Mouse (Mus musculus): ENCODE results near the gene Efr3b. TPM values are rescaled to one million over a fixed set of nuclear protein-coding genes. Genes with fewer than 3 reads are reported as not detected.

The Efr3b gene
- polyA plus RNA-seq, 1 experiment from 2014 or later, result 3.4 TPM

DNA sequence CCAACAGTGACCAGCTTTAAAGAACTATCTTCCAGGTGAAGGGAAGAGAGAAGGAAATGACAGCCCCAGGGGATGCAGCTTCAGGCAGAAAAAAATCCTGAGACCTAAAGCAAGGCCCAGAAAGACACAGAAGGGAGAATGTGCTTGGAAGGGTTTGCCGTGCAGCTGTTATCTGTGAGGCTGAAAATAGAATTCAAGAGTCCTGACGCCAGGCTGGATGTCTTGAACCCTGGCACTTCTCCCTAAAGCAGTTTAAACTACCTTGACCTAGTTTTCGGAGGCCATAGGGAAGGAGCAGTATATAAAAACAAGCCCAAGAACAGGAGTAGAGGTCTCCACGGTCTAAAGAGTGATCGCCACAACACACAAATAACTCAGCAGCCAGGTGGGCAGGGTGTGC, 3.7 kb upstream of the Efr3b start:
- WGBS, result 71% methylated on average over 5 of the region's 5 CpGs
- Histone ChIP-seq H3K27ac (ENCODE audit: low read length) (no peak overlapping the region), H3K27me3 (ENCODE audit: insufficient read depth, low read length) (peaks cover 4% of the 10 kb centered on the region; the same call in 1 of the 2 replicates), H3K4me3 (ENCODE audit: low read length) (no peak overlapping the region), H3K9ac (replicated peaks; ENCODE audit: low read length) (no peak overlapping the region), H3K4me2 (replicated peaks; ENCODE audit: low read depth, low read length) (no peak overlapping the region), H3K4me1 (ENCODE audit: insufficient read depth, low read length) (0 out of 2 replicates have a peak, but pooled peaks cover 9% of the 10 kb centered on the region), H3K36me3 (ENCODE audit: insufficient read depth, low read length) (no peaks in the 10 kb centered on the region), H3K9me3 (ENCODE audit: low read length) (no peaks in the 10 kb centered on the region)
- ATAC-seq (ENCODE audit: low FRiP score, low TSS enrichment), result no peak

DNA sequence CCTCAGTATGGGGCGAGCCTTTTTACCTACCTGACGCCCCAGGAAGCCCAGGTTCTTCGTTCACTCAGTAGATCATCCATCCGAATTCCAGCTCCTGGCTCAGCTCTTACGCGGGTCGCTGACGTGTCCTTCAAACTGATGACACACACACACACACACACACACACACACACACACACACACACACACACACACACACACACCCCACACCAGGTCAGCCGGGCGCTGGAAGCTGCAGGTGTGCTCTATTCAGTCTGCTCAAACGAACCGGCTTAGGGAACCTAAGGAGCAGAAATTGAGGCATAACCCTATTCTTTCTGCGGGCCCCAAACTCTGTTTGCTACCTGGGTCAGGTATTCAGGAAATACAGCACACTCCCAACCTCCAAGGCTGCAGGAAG, 331 bp upstream of the Efr3b start:
- WGBS, result under 1% methylated on average over 13 of the region's 13 CpGs
- Histone ChIP-seq H3K27me3 (ENCODE audit: insufficient read depth, low read length) (peaks cover 11% of the 10 kb centered on the region; the same call in 1 of the 2 replicates), H3K4me1 (ENCODE audit: insufficient read depth, low read length) (0 out of 2 replicates have a peak, but pooled peaks cover 9% of the 10 kb centered on the region), H3K4me3 (ENCODE audit: low read length) (peak overlapping the region; percentile 68), H3K36me3 (ENCODE audit: insufficient read depth, low read length) (no peaks in the 10 kb centered on the region), H3K9ac (replicated peaks; ENCODE audit: low read length) (no peak overlapping the region), H3K9me3 (ENCODE audit: low read length) (no peaks in the 10 kb centered on the region), H3K27ac (ENCODE audit: low read length) (no peak overlapping the region), H3K4me2 (replicated peaks; ENCODE audit: low read depth, low read length) (peak overlapping the region; percentile 98)
- no peak; the same call in 1 of the 2 replicates for ATAC-seq (ENCODE audit: low FRiP score, low TSS enrichment)

DNA sequence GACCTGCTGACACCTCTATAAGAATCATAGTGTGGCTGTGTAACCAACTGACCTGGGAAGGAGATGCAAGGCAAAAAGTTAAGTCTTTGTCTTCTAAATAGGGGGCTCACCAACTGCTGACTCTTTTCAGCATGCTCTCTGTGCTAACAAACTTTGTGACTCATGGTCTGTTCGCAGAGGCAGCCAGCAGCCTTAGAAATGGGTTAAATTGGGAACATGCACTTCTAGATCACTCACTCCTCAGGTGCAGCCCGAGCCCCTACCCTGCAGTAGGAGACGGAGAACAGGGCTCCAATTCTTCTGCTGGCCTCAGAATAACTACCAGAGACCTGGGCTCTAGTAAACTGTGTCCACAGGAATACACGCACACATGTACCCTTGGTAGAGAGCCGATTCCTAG, 1.2 kb downstream of the Efr3b start:
- Histone ChIP-seq H3K9me3 (ENCODE audit: low read length) (no peaks in the 10 kb centered on the region), H3K4me1 (ENCODE audit: insufficient read depth, low read length) (0 out of 2 replicates have a peak, but pooled peaks cover 9% of the 10 kb centered on the region), H3K27ac (ENCODE audit: low read length) (no peak overlapping the region), H3K4me3 (ENCODE audit: low read length) (peak overlapping the region; percentile 68), H3K27me3 (ENCODE audit: insufficient read depth, low read length) (peaks cover 11% of the 10 kb centered on the region; the same call in 1 of the 2 replicates), H3K36me3 (ENCODE audit: insufficient read depth, low read length) (no peaks in the 10 kb centered on the region), H3K4me2 (replicated peaks; ENCODE audit: low read depth, low read length) (peak overlapping the region; percentile 98), H3K9ac (replicated peaks; ENCODE audit: low read length) (no peak overlapping the region)
- 33% methylated on average over 5 of the region's 5 CpGs for WGBS
- no peak for ATAC-seq (ENCODE audit: low FRiP score, low TSS enrichment)

DNA sequence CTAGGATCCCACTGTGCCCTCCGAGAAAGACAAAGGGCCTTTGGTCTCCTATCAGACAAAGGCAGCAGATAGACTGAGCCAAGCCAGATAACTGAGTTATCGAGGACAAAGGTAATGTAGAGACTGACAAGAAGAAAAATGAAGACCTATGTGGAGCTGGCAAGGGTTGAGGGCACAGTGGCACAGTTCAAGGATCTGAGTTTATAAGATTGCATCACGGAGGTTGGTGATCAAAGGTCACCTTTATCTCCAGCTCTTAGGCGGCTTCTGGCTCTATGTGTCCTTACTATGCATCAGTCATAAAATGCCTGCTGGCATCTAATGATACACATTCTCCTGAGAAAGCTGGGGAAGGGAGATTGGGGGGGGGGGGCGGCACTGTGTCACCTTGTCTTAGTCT, 2.6 kb downstream of the Efr3b start:
- Histone ChIP-seq H3K4me2 (replicated peaks; ENCODE audit: low read depth, low read length) (no peak overlapping the region), H3K27me3 (ENCODE audit: insufficient read depth, low read length) (peaks cover 11% of the 10 kb centered on the region; the same call in 1 of the 2 replicates), H3K9ac (replicated peaks; ENCODE audit: low read length) (no peak overlapping the region), H3K36me3 (ENCODE audit: insufficient read depth, low read length) (no peaks in the 10 kb centered on the region), H3K9me3 (ENCODE audit: low read length) (no peaks in the 10 kb centered on the region), H3K4me3 (ENCODE audit: low read length) (no peak overlapping the region), H3K4me1 (ENCODE audit: insufficient read depth, low read length) (0 out of 2 replicates have a peak, but pooled peaks cover 9% of the 10 kb centered on the region), H3K27ac (ENCODE audit: low read length) (no peak overlapping the region)
- WGBS, result 91% methylated on average over 5 of the region's 5 CpGs
- no peak for ATAC-seq (ENCODE audit: low FRiP score, low TSS enrichment)

DNA sequence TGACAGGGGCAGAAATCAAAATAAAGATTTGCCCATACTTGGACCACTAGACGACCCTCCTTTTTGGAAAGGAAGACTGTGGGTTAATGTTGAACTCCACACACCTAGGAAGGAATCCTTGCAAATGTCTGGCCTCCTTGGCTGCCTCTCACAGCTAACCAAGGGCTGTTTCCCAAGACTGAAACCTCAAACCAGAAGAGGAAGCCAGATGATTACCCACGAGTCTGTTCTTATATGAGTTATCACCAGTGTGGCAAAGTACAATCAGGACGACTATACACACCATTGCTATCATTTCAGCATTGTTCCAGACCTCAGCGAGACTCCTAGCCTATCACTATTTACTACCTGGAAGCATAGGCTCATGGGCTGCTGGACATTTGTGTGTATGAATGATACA, 9.7 kb downstream of the Efr3b start:
- H3K27ac ChIP-seq (ENCODE audit: low read length), result no peak overlapping the region
- no peaks in the 10 kb centered on the region for H3K4me1 ChIP-seq (ENCODE audit: insufficient read depth, low read length)
- H3K4me3 ChIP-seq (ENCODE audit: low read length), result no peak overlapping the region
- WGBS, result 74% methylated on average over 4 of the region's 4 CpGs
- no peak overlapping the region for H3K9ac ChIP-seq (replicated peaks; ENCODE audit: low read length)
- H3K27me3 ChIP-seq (ENCODE audit: insufficient read depth, low read length), result no peaks in the 10 kb centered on the region
- ATAC-seq (ENCODE audit: low FRiP score, low TSS enrichment), result no peak
- no peaks in the 10 kb centered on the region for H3K36me3 ChIP-seq (ENCODE audit: insufficient read depth, low read length)
- H3K4me2 ChIP-seq (replicated peaks; ENCODE audit: low read depth, low read length), result no peak overlapping the region
- H3K9me3 ChIP-seq (ENCODE audit: low read length), result no peaks in the 10 kb centered on the region

DNA sequence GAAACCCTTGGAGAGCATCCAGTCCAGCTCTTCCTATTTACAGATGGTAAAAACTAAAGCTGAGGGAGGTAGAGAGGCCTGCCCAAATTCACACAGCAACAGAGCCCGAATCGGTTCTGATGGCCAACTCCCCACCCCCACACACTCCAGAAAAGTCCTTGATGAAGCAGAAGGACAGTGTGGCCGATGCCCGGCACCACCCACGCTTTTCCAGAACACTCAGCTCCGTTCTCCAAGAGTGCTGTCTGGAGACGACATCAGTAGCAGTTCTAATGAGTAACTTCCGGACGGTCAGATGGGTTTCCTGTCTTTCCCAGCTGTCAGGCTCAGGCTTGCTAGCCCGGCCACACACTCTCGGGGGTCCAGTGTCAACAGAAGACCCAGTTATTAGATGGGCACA, 10.2 kb downstream of the Efr3b start:
- Histone ChIP-seq H3K4me1 (ENCODE audit: insufficient read depth, low read length) (no peaks in the 10 kb centered on the region), H3K4me2 (replicated peaks; ENCODE audit: low read depth, low read length) (no peak overlapping the region), H3K27me3 (ENCODE audit: insufficient read depth, low read length) (no peaks in the 10 kb centered on the region), H3K27ac (ENCODE audit: low read length) (no peak overlapping the region), H3K36me3 (ENCODE audit: insufficient read depth, low read length) (no peaks in the 10 kb centered on the region), H3K9me3 (ENCODE audit: low read length) (no peaks in the 10 kb centered on the region), H3K9ac (replicated peaks; ENCODE audit: low read length) (no peak overlapping the region), H3K4me3 (ENCODE audit: low read length) (no peak overlapping the region)
- 63% methylated on average over 11 of the region's 11 CpGs for WGBS
- no peak for ATAC-seq (ENCODE audit: low FRiP score, low TSS enrichment)

DNA sequence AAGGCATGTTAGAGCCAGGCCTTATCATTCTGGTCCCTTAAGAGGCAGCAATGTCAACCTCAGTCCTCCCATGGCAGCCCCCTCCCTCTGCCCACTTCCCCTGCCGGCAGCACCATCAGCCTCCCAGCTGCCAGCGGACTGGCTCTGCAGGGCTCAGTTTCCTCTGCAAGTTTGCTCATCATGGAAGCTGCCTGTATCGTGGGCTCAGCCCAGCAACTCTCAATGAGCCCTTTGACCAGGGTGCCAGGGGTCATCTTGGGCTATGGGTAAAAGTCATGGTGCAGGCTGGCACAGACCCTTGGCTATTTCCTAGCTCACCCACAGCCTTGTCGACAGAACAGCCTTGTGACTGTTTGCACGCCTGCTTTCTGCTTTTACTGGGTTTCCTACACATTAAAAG, 14.4 kb downstream of the Efr3b start:
- no peaks in the 10 kb centered on the region for H3K4me1 ChIP-seq (ENCODE audit: insufficient read depth, low read length)
- no peaks in the 10 kb centered on the region for H3K27me3 ChIP-seq (ENCODE audit: insufficient read depth, low read length)
- no peak overlapping the region for H3K27ac ChIP-seq (ENCODE audit: low read length)
- ATAC-seq (ENCODE audit: low FRiP score, low TSS enrichment), result no peak
- H3K36me3 ChIP-seq (ENCODE audit: insufficient read depth, low read length), result no peaks in the 10 kb centered on the region
- no peak overlapping the region for H3K4me3 ChIP-seq (ENCODE audit: low read length)
- no peak overlapping the region for H3K4me2 ChIP-seq (replicated peaks; ENCODE audit: low read depth, low read length)
- H3K9me3 ChIP-seq (ENCODE audit: low read length), result no peaks in the 10 kb centered on the region
- H3K9ac ChIP-seq (replicated peaks; ENCODE audit: low read length), result no peak overlapping the region
- 79% methylated on average over 5 of the region's 5 CpGs for WGBS

DNA sequence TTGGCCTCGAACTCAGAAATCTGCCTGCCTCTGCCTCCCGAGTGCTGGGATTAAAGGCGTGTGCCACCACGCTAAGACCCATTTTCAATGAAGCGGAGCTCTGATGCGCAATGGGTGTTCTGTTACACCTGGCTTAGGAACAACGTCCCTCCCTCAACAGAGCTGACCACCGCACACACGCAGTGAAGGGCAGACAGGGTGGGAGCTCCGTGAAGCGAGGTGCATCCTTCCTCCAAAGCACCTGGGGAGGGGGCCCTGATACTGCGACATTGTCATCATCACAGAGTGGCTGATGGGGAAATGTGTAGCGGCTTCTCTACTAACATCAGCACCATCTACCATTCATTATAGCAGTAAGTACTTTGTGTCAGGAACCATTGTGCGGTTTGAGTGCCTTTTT, 15.2 kb downstream of the Efr3b start:
- H3K4me1 ChIP-seq (ENCODE audit: insufficient read depth, low read length), result no peaks in the 10 kb centered on the region
- ATAC-seq (ENCODE audit: low FRiP score, low TSS enrichment), result no peak
- no peak overlapping the region for H3K4me2 ChIP-seq (replicated peaks; ENCODE audit: low read depth, low read length)
- no peaks in the 10 kb centered on the region for H3K27me3 ChIP-seq (ENCODE audit: insufficient read depth, low read length)
- no peaks in the 10 kb centered on the region for H3K36me3 ChIP-seq (ENCODE audit: insufficient read depth, low read length)
- H3K9ac ChIP-seq (replicated peaks; ENCODE audit: low read length), result no peak overlapping the region
- no peaks in the 10 kb centered on the region for H3K9me3 ChIP-seq (ENCODE audit: low read length)
- WGBS, result 92% methylated on average over 14 of the region's 14 CpGs
- no peak overlapping the region for H3K4me3 ChIP-seq (ENCODE audit: low read length)
- no peak overlapping the region for H3K27ac ChIP-seq (ENCODE audit: low read length)

DNA sequence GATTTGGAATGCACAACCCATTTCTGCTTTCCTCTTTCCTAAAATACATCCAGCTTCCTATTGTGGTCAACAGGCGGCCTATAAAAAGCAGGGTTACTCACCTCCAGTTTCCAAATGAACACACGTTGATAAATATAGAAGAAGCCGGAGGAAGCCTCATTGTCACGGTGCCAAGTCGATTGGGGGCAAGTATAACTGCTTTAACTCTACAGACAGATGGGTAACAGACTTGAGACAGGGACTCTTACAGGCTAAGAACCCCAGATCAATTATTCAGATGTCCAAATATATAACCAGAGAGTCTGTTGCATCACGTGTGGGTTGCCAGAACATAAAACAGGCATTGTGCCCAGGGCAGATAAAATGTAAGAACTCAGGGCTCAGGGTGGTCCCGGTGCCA, 15.9 kb downstream of the Efr3b start:
- Histone ChIP-seq H3K9ac (replicated peaks; ENCODE audit: low read length) (no peak overlapping the region), H3K27me3 (ENCODE audit: insufficient read depth, low read length) (no peaks in the 10 kb centered on the region), H3K36me3 (ENCODE audit: insufficient read depth, low read length) (no peaks in the 10 kb centered on the region), H3K4me3 (ENCODE audit: low read length) (no peak overlapping the region), H3K4me1 (ENCODE audit: insufficient read depth, low read length) (no peaks in the 10 kb centered on the region), H3K9me3 (ENCODE audit: low read length) (no peaks in the 10 kb centered on the region), H3K4me2 (replicated peaks; ENCODE audit: low read depth, low read length) (no peak overlapping the region), H3K27ac (ENCODE audit: low read length) (no peak overlapping the region)
- 68% methylated on average over 7 of the region's 7 CpGs for WGBS
- no peak for ATAC-seq (ENCODE audit: low FRiP score, low TSS enrichment)

DNA sequence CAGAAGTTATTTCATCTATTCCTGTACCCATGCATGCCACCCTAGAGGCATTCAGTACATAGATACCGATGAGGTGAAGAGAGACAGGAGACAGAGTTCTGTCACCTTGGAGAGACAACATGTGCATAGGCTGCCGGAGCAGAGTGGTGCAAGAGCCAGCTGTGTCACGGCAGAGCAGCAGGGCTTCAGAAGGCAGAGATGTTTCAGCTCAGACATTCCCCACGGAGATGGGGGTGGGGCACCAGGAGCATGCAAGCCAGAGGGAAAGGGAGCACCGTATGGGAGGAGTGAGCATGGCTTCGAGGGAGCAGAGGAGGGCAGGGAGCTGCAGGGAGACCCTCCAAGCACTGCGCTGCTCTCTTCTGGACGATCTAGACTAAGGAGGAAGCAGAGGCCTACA, 18.2 kb downstream of the Efr3b start:
- Histone ChIP-seq H3K4me3 (ENCODE audit: low read length) (no peak overlapping the region), H3K9ac (replicated peaks; ENCODE audit: low read length) (no peak overlapping the region), H3K27ac (ENCODE audit: low read length) (no peak overlapping the region), H3K9me3 (ENCODE audit: low read length) (no peaks in the 10 kb centered on the region), H3K4me1 (ENCODE audit: insufficient read depth, low read length) (no peaks in the 10 kb centered on the region), H3K36me3 (ENCODE audit: insufficient read depth, low read length) (no peaks in the 10 kb centered on the region), H3K27me3 (ENCODE audit: insufficient read depth, low read length) (no peaks in the 10 kb centered on the region), H3K4me2 (replicated peaks; ENCODE audit: low read depth, low read length) (no peak overlapping the region)
- ATAC-seq (ENCODE audit: low FRiP score, low TSS enrichment), result no peak
- WGBS, result 55% methylated on average over 8 of the region's 8 CpGs

Measured in kidney, embryonic 16.5 days (tissue).